Mouse (Mus musculus): Measurements from ENCODE around the gene Zdhhc14.

The Zdhhc14 gene

GRCm38 (mm10) chr17:5794276-5794675, 301.9 kb downstream of the Zdhhc14 start:
- no peak for DNase-seq

- no peak for DNase-seq
These were observed 303.0 kb downstream of the Zdhhc14 start for GRCm38 (mm10) chr17:5795369-5795768.

- DNase-seq, result peak; percentile 67 to 68
These were observed 303.5 kb downstream of the Zdhhc14 start for GRCm38 (mm10) chr17:5795878-5796277.

- DNase-seq, result no peak
These were observed 304.9 kb downstream of the Zdhhc14 start for GRCm38 (mm10) chr17:5797124-5797760.

GRCm38 (mm10) chr17:5798221-5798801, 306.0 kb downstream of the Zdhhc14 start:
- peak; percentile 40 to 58 for DNase-seq

- DNase-seq, result no peak
These were observed 306.5 kb downstream of the Zdhhc14 start for GRCm38 (mm10) chr17:5798900-5799299.

- no peak for DNase-seq
These were observed 307.2 kb downstream of the Zdhhc14 start for GRCm38 (mm10) chr17:5799396-5800021.

GRCm38 (mm10) chr17:5800254-5800653, 307.9 kb downstream of the Zdhhc14 start:
- DNase-seq, result no peak

- no peak for DNase-seq
These were observed 308.6 kb downstream of the Zdhhc14 start for GRCm38 (mm10) chr17:5800824-5801560.

GRCm38 (mm10) chr17:5801761-5802655, 309.7 kb downstream of the Zdhhc14 start:
- DNase-seq, result peak; percentile 55 to 74

GRCm38 (mm10) chr17:5802656-5802955, 310.2 kb downstream of the Zdhhc14 start:
- peak; percentile 35 to 59 for DNase-seq
